Mouse (Mus musculus) kidney, adult 2 months (tissue): ENCODE data around the gene Gucy2e.

Experiments used
- CTCF ChIP-seq: fragments of 200-500 bp; conservative IDR thresholded peaks from 2 replicates; pipeline ENCODE4 v1.5.1; 2011; ENCODE audit warnings: low read depth, mild to moderate bottlenecking, control low read depth, low read length, moderate library complexity, mixed read lengths; ENCODE audit not compliant: insufficient read depth, insufficient read length
- POLR2A ChIP-seq: fragments of 200-500 bp; IDR thresholded peaks from one replicate; pipeline ENCODE4 v1.6.1; 2011; ENCODE audit warnings: low read depth, low read length, control low read depth

DNA sequence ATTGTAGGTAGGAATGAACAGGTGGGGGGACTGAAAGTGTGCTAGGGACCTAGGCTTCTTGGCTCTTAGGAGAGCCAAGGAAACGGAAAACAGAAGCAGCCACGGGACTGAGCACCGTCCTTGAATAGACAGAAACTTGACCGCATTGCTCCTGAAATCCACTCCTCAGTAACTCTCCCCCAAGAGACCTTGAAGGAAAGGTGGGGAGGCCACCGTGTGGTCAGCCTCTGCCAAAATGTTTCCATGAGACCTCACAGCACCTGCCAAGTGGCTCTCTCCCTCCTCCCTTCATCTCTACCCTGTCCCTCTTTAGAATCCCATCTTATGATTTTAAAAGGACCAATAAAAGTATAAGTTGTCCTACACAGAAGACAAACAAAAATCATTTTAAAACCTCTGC is 40.4 kb upstream of the Gucy2e start:
- TF ChIP-seq CTCF (no peak), POLR2A (no peak)
